Comparison of ENCODE assay signal across 25 mouse cellular contexts in genomic region chr2:118733341-118733740, GRCm38 (mm10). TPM values are rescaled to one million over a fixed set of nuclear protein-coding genes. Genes with fewer than 3 reads are reported as not detected.
DNase-seq lines count a peak whose midpoint lies in the region; ATAC-seq and TF ChIP-seq lines count a peak whose summit lies in the region.
"Had no signal": no experiment of that assay in that cellular context is flagged by ENCODE, and none has a peak within 500 bp of the region (broad histone marks: within the 10 kb centered on the region; RNA-seq: fewer than 3 reads in every experiment).

No protein-coding gene starts in this region.

- no peaks in the 10 kb centered on the region for H3K4me1 ChIP-seq in hindbrain, postnatal 0 days (ENCODE audit: insufficient read depth, low read length)
- H3K4me1 ChIP-seq in hindbrain, embryonic 14.5 days (replicated peaks; ENCODE audit: control insufficient read depth, insufficient read depth, low read length): no peaks in the 10 kb centered on the region

- no peak for TF ChIP-seq CTCF in hindbrain, postnatal 0 days (IDR thresholded peaks at IDR 0.05; ENCODE audit: low read depth)

- no peaks in the 10 kb centered on the region for H3K36me3 ChIP-seq in hindbrain, postnatal 0 days (ENCODE audit: insufficient read depth, low read length)
- no peaks in the 10 kb centered on the region for H3K36me3 ChIP-seq in hindbrain, embryonic 14.5 days (replicated peaks; ENCODE audit: control insufficient read depth, insufficient read depth)
- H3K36me3 ChIP-seq: embryonic facial prominence, embryonic 13.5 days; G1E; heart, embryonic 15.5 days; hindbrain, embryonic 10.5 days; limb, embryonic 12.5 days had no signal

- no peaks in the 10 kb centered on the region for H3K9me3 ChIP-seq in hindbrain, postnatal 0 days (ENCODE audit: low read length)
- H3K9me3 ChIP-seq in hindbrain, embryonic 14.5 days (ENCODE audit: control insufficient read depth, low read length): no peaks in the 10 kb centered on the region
- H3K9me3 ChIP-seq: embryonic facial prominence, embryonic 13.5 days; G1E; heart, embryonic 15.5 days; hindbrain, embryonic 10.5 days; limb, embryonic 12.5 days had no signal

- H3K27ac ChIP-seq in hindbrain, postnatal 0 days: no peak overlapping the region
- H3K27ac ChIP-seq in hindbrain, embryonic 14.5 days: no peak overlapping the region
- H3K27ac ChIP-seq: embryonic facial prominence, embryonic 13.5 days; gastrocnemius, adult 2 months; heart, adult 2 months; heart, embryonic 15.5 days; hindbrain, embryonic 10.5 days; limb, embryonic 12.5 days; liver, embryonic 14.5 days had no signal

- H3K27me3 ChIP-seq in hindbrain, postnatal 0 days (ENCODE audit: insufficient read depth, low read length): no peaks in the 10 kb centered on the region
- H3K27me3 ChIP-seq in hindbrain, embryonic 14.5 days (ENCODE audit: control insufficient read depth, insufficient read depth, low read length): peaks cover 14% of the 10 kb centered on the region; the same call in 1 of the 2 replicates

- H3K9ac ChIP-seq in hindbrain, postnatal 0 days (replicated peaks; ENCODE audit: low read length): no peak overlapping the region
- no peak overlapping the region for H3K9ac ChIP-seq in hindbrain, embryonic 14.5 days
- H3K9ac ChIP-seq: embryonic facial prominence, embryonic 13.5 days; heart, embryonic 15.5 days; limb, embryonic 12.5 days; liver, embryonic 14.5 days had no signal

- DNase-seq in adrenal gland, adult 2 months: peak; percentile 0
- DNase-seq in adrenal gland, postnatal 25 days: no peak
- peak; percentile 42 for DNase-seq in hindbrain, postnatal 0 days (ENCODE audit: low spot score)
- no peak for DNase-seq in hindbrain, embryonic 14.5 days (ENCODE audit: low spot score)
- DNase-seq in right cerebral cortex, postnatal 10 days (ENCODE audit: low spot score in 2 of 2): peak; percentile 74 to 84
- no peak for DNase-seq in right cerebral cortex, postnatal 36 days (ENCODE audit: low spot score in 2 of 2)
- peak; percentile 53 to 80 for DNase-seq in layer of hippocampus, postnatal 14 days (ENCODE audit: low spot score in 2 of 2)
- DNase-seq in thymus, adult 18-20 months: no peak
- DNase-seq: cerebellum, adult 11-12 months; gastrocnemius, adult 2 months; midbrain, embryonic 14.5 days; right cerebral cortex, postnatal 25 days; thymus, postnatal 25 days had no signal

- H3K4me3 ChIP-seq in hindbrain, postnatal 0 days (ENCODE audit: low read length): no peak overlapping the region
- no peak overlapping the region for H3K4me3 ChIP-seq in hindbrain, embryonic 14.5 days (replicated peaks; ENCODE audit: low read length)
- H3K4me3 ChIP-seq: embryonic facial prominence, embryonic 13.5 days; gastrocnemius, adult 2 months; heart, adult 2 months; heart, embryonic 15.5 days; hindbrain, embryonic 10.5 days; limb, embryonic 12.5 days had no signal

- 47% methylated on average over 5 of the region's 5 CpGs for WGBS in hindbrain, postnatal 0 days
- WGBS in hindbrain, embryonic 14.5 days: 59% methylated on average over 5 of the region's 5 CpGs

- no peak overlapping the region for H3K4me2 ChIP-seq in hindbrain, postnatal 0 days (ENCODE audit: low read depth, low read length)
- H3K4me2 ChIP-seq in hindbrain, embryonic 14.5 days (replicated peaks): no peak overlapping the region
- H3K4me2 ChIP-seq: embryonic facial prominence, embryonic 13.5 days; heart, embryonic 15.5 days; limb, embryonic 12.5 days had no signal

- no peak; the same call in 1 of the 2 replicates for ATAC-seq in hindbrain, postnatal 0 days
- ATAC-seq in hindbrain, embryonic 14.5 days (ENCODE audit: low FRiP score): no peak
- ATAC-seq: CD4-positive, CD25-positive, alpha-beta regulatory T cell, adult 4 months; inflammation-experienced regulatory T-cells, adult 6 months had no signal

RNA-seq across cellular contexts. Expression of gene Plcb2, which starts 5.1 kb away (rescaled TPM):
- 1 to 10 TPM; 1.6 to 2.4 TPM for total RNA-seq in adrenal gland, adult 2 months (2021)
- 0.97 and 1.4 TPM in 2 replicates for polyA plus RNA-seq in adrenal gland, adult 2 months (2012; rRNA removed)
- 0.76 and 2.1 TPM in 2 replicates for total RNA-seq in adrenal gland, postnatal 25 days (2021)
- total RNA-seq in hindbrain, postnatal 0 days (2014; rRNA removed): 1.7 and 4.5 TPM in 2 replicates
- polyA plus RNA-seq in hindbrain, postnatal 0 days (2015; fragmentation: Nextera tagmentation; extraction: Ambion mirVana): 0.61 and 0.69 TPM in 2 replicates
- polyA plus RNA-seq in hindbrain, embryonic 14.5 days (2014; fragmentation: Nextera tagmentation; extraction: Ambion mirVana): 0.54 and 0.69 TPM in 2 replicates
- total RNA-seq in layer of hippocampus, postnatal 14 days (2021): 1 to 10 TPM; 2.1 to 2.7 TPM

RNA-seq across cellular contexts. Expression of gene Inafm2, which starts 12.2 kb away (rescaled TPM):
- total RNA-seq in adrenal gland, adult 2 months (2021): 10 to 100 TPM; 30.0 to 45.0 TPM
- polyA plus RNA-seq in adrenal gland, adult 2 months (2012; rRNA removed): 22.1 and 31.3 TPM in 2 replicates
- 33.9 and 37.3 TPM in 2 replicates for total RNA-seq in adrenal gland, postnatal 25 days (2021)
- total RNA-seq in hindbrain, postnatal 0 days (2014; rRNA removed): 19.8 and 21.1 TPM in 2 replicates
- 18.9 TPM in 2 replicates for polyA plus RNA-seq in hindbrain, postnatal 0 days (2015; fragmentation: Nextera tagmentation; extraction: Ambion mirVana)
- 29.5 and 30.6 TPM in 2 replicates for polyA plus RNA-seq in hindbrain, embryonic 14.5 days (2014; fragmentation: Nextera tagmentation; extraction: Ambion mirVana)
- 10 to 100 TPM; 38.8 to 39.7 TPM for total RNA-seq in layer of hippocampus, postnatal 14 days (2021)

RNA-seq across cellular contexts. Expression of gene Ccdc9b, which starts 29.1 kb away (rescaled TPM):
- 10 to 100 TPM in 1 of 2 experiments, 1 to 10 TPM in 1; 3.3 to 13.9 TPM for total RNA-seq in adrenal gland, adult 2 months (2021)
- polyA plus RNA-seq in adrenal gland, adult 2 months (2012; rRNA removed): 4.0 and 5.3 TPM in 2 replicates
- 6.1 and 8.1 TPM in 2 replicates for total RNA-seq in adrenal gland, postnatal 25 days (2021)
- total RNA-seq in hindbrain, postnatal 0 days (2014; rRNA removed): 1.4 and 3.9 TPM in 2 replicates
- 0.70 and 0.84 TPM in 2 replicates for polyA plus RNA-seq in hindbrain, postnatal 0 days (2015; fragmentation: Nextera tagmentation; extraction: Ambion mirVana)
- 0.48 and 0.87 TPM in 2 replicates for polyA plus RNA-seq in hindbrain, embryonic 14.5 days (2014; fragmentation: Nextera tagmentation; extraction: Ambion mirVana)
- total RNA-seq in layer of hippocampus, postnatal 14 days (2021): 1 to 10 TPM; 3.5 to 4.2 TPM
- polyA plus RNA-seq: CD4-positive, CD25-positive, alpha-beta regulatory T cell, adult 4 months; G1E had no signal

RNA-seq across cellular contexts. Expression of gene Ankrd63, which starts 29.6 kb away (rescaled TPM):
- total RNA-seq in adrenal gland, adult 2 months (2021): under 1 TPM; 0.14 to 0.35 TPM
- 0.26 and 0.29 TPM in 2 replicates for polyA plus RNA-seq in adrenal gland, adult 2 months (2012; rRNA removed)
- total RNA-seq in adrenal gland, postnatal 25 days (2021): 0.27 and 0.67 TPM in 2 replicates
- 0.18 TPM in 1 of 2 replicates, not detected in the other for total RNA-seq in hindbrain, postnatal 0 days (2014; rRNA removed)
- polyA plus RNA-seq in hindbrain, postnatal 0 days (2015; fragmentation: Nextera tagmentation; extraction: Ambion mirVana): 0.08 TPM in 1 of 2 replicates, not detected in the other
- polyA plus RNA-seq in hindbrain, embryonic 14.5 days (2014; fragmentation: Nextera tagmentation; extraction: Ambion mirVana): not detected in 2 replicates
- total RNA-seq in layer of hippocampus, postnatal 14 days (2021): 1 to 10 TPM; 9.4 to 10.0 TPM
- polyA plus RNA-seq: CD4-positive, CD25-positive, alpha-beta regulatory T cell, adult 4 months; G1E; hindbrain, embryonic 10.5 days; inflammation-experienced regulatory T-cells, adult 6 months; limb, embryonic 12.5 days; midbrain, embryonic 14.5 days had no signal

RNA-seq across cellular contexts. Expression of gene Phgr1, which starts 39.2 kb away (rescaled TPM):
- not detected for total RNA-seq in adrenal gland, adult 2 months (2021)
- 0.83 TPM in 1 of 2 replicates, not detected in the other for polyA plus RNA-seq in adrenal gland, adult 2 months (2012; rRNA removed)
- not detected in 2 replicates for total RNA-seq in adrenal gland, postnatal 25 days (2021)
- not detected in 2 replicates for total RNA-seq in hindbrain, postnatal 0 days (2014; rRNA removed)
- not detected in 2 replicates for polyA plus RNA-seq in hindbrain, postnatal 0 days (2015; fragmentation: Nextera tagmentation; extraction: Ambion mirVana)
- polyA plus RNA-seq in hindbrain, embryonic 14.5 days (2014; fragmentation: Nextera tagmentation; extraction: Ambion mirVana): not detected in 2 replicates
- total RNA-seq in layer of hippocampus, postnatal 14 days (2021): not detected
- total RNA-seq: adrenal gland, adult 18-20 months; G1E; gastrocnemius, adult 2 months; heart, adult 2 months; megakaryocyte progenitor cell, adult 5-6 weeks had no signal
- polyA plus RNA-seq: CD4-positive, CD25-positive, alpha-beta regulatory T cell, adult 4 months; embryonic facial prominence, embryonic 13.5 days; G1E; heart, adult 2 months; heart, embryonic 15.5 days; hindbrain, embryonic 10.5 days; inflammation-experienced regulatory T-cells, adult 6 months; kidney, embryonic 14.5 days; limb, embryonic 12.5 days; liver, embryonic 14.5 days; midbrain, embryonic 14.5 days had no signal

Comparison
In these comparisons a context has a peak if more than half of its experiments do, and no peak if none do; other contexts are left out.
1. DNase-seq: peak in adrenal gland, adult 2 months (single experiment), hindbrain, postnatal 0 days (single experiment), right cerebral cortex, postnatal 10 days (2 of 2) and layer of hippocampus, postnatal 14 days (2 of 2); none in adrenal gland, postnatal 25 days (single experiment), hindbrain, embryonic 14.5 days (single experiment), right cerebral cortex, postnatal 36 days (0 of 2) and thymus, adult 18-20 months (0 of 2).